Mouse (Mus musculus): ENCODE data around the gene Cela3a.
"Not testable (repeated sequence)": the region's sequence is repeated elsewhere in the genome, so short reads cannot be mapped to it uniquely, and the experiment has no call there.

The Cela3a gene

DNA sequence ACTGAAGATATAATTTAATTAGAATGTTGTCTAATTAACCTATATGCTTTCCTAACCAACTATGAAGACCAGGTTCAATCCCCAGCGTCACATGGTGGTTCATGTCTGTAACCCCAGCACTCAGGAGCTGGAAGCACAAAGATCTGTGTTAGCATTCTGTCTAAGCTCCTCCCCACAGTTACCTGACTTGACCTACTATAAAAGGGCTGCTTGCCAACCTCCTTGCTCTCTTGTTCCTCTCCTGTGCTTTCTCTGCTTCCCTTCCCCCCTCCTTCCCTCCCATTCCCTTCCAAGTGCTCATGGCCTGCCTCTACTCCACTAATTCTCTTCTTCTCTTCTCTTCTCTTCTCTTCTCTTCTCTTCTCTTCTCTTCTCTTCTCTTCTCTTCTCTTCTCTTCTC, 5.3 kb upstream of the Cela3a start:
- DNase-seq (ENCODE audit: low spot score): no peak

DNA sequence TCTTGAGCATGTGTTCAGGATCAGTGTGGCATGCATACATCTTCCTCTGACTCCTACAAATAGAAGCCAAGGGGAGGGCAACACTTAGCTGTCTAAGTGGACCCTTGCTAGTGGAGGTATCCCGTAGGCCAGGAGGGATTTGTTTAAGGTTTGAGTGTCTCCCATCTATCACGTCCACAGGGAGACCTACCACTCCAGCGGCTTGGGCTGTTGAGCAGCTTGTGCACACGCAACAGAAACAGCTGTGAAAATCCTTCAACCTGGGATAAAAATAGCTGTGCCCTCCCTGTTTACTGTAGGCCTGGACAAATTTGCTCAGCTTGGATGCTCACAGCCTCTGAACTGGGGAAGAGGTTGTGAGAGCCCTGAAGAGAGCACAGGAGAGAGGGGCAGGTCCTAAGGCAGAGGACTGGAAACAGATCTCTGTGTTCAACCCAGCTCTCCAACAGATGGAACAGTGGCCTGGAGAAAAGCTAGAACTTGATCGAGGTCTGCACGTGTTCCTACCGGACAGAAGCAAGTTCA, 2.7 kb upstream of the Cela3a start:
- not testable (repeated sequence) for DNase-seq (ENCODE audit: low spot score)

DNA sequence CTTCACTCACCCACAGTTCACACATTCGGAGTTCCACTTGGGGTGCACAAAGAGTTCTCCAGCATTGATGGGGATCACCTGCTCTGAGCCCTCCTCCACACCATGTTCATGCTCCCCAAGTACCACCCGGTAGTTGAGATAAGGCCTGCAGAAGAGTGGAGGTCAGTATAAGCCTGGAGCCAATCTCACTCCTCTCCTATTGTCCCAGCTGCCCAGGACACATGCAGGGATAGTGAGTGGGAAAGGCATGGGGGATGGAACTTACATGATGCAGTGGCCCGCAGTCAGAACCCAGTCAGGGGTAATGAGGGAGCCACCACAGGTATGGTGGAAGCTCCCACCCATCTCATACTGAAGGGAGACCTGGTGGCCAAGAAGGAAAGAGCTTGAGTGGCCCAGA, 4.0 kb downstream of the Cela3a start:
- no peak for DNase-seq (ENCODE audit: low spot score)

DNA sequence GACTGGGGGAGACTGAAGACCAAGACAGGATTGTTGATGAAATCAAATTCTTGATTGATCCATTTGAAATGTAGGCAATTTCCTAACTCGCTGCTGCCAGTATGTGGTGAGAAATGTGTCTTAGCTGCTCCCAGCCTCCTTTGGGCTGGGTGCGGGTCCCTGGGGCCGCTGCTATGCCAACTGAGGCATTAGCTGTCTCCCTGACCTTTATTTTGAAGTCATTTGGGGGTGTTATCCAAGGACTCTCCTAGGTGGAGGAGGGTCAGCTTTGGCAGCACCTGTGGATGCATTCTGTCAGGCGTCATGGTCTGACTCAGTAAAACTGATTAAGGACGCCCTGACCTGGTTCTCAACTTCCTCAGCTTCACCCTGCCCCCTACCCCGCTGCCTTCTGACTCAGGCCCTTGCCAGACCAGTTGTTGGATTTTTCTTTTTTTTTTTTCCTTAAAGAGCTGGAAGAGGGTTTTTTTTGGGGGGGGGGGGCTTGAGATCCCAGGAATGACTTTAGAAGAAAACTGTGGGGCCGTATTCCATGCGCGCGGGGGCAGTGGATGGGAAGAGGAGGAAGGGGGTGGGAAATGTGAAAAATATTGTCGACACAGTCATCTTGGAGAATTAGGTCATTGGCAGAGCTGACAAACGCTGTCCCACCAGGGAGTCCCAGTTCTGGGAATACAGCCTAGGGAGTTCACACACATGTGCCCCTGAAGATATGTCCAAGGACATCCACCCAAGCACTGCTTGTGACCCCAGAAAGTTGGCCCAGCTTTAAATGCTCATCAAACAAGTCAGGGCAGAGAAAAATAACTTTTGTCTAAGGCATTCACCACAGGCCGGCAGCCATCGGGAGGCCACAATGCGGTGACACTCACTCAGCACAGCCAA, 12.7 kb downstream of the Cela3a start:
- peak; percentile 80 for DNase-seq (ENCODE audit: low spot score)

DNA sequence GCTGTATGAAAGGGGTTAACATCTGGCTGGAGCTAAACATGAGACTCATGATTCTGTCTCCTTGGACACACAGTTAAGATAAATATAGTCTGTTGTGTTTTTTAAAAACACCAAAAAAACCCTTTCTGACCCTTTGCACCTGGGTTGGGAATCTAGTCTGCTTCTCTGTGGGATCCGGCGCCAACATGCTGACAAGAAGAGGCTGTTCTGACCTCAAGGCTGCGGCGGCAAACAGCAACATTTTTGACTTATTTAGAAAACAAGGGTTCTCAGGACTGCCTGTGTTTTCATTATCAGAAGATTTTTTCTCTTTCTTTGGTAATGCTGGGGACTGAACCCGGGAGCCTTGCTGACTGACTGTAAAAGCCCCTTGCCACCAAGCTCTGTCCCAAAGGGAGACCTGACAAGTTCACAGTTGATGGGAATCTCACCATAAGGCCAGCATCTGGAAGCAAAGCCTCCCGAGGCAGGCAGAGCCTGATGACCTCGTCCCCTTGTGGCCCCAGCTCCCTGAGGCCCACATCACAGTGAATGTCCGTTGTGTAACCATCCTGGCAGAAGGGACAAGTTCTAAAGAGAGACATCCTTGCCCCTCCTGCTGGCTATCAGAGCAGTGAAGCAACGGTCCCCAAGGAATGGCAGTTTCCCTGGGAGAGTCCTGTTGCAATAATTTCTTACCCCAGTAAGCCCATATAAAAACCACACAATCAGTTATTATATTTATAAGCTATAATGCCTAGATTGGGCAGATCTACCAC, 16.0 kb downstream of the Cela3a start:
- no peak for DNase-seq (ENCODE audit: low spot score)

DNA sequence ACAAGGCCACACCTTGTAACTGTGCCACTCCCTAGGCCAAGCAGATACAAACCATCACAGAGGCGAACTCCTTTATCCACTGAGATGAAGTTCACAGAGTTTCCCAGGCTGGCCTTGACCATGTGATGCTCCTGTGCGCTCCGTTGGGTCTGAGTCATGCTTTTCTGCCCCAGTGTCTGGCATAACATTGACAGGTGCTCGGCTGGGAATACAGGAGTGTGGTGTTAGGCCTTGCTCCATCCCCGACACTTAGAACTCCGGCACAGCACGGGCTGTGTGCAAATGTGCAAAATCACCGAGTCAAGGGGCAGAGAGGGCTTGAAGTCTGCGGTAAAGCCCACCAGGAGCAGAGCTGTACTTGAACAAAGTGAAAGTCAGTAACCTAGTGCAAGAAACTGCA, 16.7 kb downstream of the Cela3a start:
- no peak for DNase-seq (ENCODE audit: low spot score)

DNA sequence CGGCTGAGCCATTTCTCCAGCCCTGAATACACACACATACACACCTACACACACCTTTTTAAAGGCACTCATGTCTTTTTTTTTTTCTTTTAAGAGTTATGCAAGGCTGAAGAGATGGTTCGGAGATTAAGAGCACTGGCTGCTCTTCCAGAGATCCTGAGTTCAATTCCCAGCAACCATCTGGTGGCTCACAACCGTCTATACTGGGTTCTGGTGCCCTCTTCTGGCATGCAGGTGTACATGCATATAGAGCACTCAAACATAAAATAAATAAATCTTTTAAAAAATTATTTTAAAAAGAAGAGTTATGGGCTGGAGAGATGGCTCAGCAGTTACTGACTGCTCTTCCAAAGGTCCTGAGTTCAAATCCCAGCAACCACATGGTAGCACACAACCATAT, 18.3 kb downstream of the Cela3a start:
- DNase-seq (ENCODE audit: low spot score): no peak

DNA sequence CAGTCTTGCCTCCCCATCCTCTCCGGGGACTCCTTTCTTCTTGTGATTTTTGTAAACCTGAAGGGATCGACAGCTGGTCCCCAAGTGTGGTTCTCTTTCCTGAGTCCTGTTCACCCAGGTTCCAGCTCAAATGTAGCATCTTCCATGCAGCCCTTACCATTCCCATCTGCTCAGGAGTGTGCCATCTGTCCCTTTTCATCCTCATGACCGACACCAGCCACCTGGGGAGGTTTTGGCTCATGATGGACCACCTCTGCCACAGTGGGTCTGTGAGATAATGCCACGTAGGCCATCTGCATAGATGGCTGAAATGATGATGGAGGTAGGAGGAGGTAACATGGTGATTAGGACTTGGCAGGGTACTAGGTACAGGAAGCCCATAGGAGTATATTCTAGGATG, 19.4 kb downstream of the Cela3a start:
- no peak for DNase-seq (ENCODE audit: low spot score)

DNA sequence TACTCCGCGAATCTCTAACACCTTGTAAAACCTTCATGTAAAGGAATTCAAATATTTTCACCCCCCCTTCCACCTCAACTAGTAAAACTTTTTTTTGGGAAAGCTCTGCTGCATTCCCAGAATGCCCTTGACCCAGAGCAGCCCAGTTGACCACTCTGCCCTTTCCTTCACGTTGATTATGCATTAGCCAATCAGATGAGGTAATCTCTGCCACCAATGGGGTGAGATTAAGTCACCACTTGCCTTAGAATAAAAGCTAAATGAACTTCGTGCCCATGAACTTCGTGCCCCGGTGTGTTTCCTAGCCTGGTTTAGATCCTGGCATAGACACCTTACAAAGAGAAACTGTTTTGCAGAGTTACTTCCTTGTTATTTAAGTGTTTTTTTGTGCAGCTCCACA, 20.6 kb downstream of the Cela3a start:
- DNase-seq (ENCODE audit: low spot score): peak; percentile 63

DNA sequence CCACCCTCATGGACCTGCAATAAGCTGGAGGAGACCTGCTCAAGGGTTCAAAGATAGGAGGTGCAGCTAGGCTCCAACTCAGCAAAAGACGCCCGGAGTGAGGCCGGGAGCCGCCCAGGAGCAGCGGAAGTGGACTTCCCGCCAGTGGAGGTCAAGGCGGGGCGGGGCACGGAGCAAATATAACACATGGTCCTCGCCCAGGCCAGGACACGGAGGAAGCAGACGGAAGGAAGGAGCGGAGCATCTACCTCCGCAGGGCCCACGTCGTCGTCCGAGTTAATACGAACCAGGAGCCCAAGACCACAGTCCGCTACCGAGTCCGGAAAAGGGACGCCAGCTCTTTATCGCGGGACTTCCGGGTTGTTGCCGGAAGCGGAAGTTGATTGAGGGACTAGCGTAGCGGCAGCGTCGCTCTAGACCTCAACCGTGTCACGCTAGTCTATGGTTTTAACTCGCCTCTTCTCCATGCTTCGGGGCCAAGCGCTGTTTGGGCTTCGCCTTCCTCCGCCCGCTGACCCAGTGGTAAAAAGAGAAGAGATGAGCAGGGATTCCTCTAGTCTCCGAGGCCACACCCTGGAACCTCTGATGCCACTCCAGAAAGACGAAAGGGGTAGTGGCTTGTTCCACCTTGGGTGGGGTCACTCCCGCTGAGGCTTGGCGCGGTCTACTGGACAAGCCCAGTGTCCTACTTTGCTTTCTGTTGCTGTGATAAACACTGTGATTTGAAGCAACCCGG, 21.4 kb downstream of the Cela3a start:
- peak; percentile 95 for DNase-seq (ENCODE audit: low spot score)

DNA sequence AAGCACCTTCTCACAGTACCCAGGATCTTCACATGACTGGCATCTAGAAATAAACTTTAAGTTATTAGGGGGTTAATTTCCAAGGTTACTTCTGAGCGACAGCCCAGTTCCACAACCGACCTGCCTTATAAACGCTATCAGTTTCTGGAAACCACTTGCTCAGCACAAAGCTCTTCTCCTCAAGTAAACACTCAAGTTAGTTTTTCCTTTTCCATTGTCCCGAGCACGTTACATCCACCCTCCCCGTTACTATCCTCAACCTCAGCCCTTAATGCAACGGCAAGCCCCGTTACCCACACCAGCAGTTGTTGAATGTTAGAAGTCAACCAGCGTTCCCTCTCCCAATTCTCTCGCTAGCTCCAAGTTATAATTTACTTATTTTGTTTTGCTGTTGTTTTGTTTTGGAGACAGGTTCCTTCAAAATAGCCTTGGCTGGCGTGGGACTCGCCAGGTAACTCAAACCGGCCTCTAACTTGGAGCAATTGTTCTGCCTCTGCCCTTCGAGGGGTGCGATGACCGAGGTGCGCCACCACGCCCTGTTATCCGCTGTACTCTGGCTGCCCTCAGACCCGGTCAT, 22.0 kb downstream of the Cela3a start:
- DNase-seq (ENCODE audit: low spot score): no peak

DNA sequence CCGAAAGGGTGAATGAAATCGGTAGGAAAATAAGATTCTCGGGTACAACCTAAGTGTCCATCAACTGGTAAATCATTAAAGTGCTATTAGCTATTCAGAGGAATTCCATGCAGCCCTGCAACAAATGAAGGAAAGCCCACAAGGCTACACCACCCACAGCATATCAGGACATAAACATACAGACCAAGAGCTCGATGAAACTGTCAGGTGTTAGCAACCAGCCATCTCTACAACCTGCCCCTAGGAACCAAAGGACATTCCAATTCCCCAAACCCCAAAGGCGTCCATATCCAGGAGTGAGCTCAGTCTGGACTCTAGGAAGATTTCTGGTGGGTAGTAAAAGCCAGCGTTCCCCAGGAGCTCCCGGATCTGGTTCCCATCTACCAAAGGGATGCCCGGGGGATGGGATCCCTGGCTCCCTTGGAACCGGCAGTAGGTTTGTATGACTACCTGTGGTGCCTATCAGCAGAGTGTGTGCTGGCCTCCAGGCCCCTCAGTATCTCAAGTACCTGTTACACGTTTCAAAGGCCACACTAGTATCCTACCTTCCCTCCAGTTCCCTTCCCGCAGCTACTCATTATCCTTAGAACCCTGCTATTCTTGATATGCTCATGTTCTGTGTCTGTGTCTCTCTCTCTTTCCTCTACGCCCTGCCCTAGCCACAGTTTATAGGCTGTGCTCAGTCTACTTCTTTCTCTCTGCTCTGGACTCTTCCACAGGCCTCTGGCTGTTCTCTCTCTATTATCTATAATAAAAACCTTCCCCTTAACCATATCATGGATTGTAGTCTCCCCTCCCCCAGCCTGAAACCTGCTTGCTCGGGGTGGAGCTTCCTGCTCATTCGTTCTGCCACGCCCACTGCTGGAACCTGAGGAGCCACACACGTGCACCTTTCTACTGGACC, 28.6 kb downstream of the Cela3a start:
- DNase-seq (ENCODE audit: low spot score): peak; percentile 9

DNA sequence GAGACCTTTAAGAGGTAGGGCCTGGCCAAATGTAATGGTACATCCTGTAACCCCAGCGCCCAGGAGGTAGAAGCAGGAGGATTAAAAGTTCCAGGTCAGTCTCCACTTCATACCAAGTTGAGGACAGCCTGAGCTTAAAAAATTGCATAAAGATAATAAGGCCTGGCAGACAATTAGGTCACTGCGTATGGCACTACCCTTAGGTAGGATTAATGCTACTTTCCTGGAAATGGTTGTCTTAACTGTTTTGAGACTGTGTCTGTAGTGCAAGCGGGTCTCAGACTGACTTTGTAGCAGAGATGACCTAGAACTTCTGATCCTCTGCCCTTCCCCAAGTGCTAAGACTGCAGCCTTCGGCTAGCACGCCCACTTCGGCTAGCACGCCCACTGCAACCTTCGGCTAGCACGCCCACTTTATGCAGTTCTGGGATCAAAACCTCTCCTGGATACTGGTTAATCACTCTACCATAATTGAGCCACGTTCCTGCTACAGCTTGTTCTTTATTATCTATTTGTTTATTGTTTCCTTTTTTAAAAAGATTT, 29.8 kb downstream of the Cela3a start:
- DNase-seq (ENCODE audit: low spot score): no peak

DNA sequence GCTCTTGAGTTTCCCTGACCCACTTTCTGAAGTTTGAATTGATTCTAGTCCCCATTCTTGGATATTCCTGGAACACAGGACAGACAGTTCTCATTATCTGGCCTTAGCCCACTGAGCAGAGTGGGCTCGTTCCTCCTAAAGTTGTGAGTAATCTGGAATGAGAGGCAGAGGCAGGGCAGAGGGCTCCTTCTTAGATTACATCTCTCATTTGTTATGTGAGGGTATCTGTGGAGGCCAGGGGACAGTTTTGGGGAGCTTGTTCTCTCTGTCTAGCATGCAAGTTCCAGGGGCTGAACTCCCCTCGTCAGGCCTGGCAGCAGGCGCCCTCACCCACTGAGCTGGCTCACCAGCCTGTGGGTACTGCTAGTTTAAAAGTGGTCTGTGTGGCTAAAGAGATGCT, 30.5 kb downstream of the Cela3a start:
- DNase-seq (ENCODE audit: low spot score): no peak

DNA sequence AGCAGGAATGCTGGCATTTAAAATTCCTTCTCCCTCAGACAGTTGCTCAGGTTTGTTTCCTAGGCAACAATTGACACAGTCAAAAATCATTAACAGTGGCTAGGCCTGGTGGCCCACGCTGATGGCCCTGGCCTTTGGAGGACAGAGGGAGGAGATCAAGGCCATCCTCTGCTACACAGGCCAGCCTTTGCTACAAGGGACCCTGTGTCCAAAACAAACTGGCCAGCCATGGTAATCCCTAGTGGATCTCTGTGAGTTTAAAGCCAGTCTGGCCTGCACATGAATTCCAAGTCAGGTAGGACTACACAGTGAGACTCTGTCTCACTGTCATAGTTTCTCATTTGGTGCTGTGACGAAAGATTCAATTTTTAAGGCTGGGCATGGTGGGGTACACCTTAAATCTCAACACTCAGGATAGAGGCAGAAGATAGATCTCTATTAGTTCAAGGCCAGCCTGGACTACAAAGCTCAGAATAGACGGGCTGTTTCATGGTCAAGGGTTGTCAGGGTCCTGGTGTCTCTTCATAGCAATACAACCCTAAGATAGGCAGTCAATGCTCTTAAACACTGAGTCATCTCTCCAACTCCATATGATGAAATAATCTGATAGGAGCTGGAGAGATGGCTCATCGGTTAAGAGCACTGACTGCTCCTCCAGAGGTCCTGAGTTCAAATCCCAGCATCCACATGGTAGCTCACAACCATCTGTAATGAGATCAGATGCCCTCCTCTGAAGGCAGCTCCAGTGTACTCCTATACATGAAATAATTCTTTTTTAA, 31.9 kb downstream of the Cela3a start:
- no peak for DNase-seq (ENCODE audit: low spot score)

DNA sequence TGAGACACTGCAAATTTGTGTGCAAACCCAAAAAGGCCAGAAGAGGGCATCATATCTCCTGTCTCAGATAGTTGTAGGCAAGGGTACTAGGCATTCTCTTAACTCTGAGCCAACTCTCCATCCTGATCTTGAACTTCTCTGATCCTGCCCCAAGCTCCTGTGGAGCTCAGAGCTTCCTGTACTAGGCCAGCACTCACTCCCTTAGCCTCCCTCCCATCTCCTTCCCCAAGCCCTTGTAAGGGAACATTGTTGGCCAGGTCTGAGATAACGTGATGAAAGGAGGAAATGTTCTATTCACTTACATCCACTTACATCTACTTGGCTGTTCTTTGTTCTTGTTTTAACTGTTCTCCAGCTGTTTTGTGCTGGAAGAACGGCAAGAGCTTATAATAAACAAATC, 32.8 kb downstream of the Cela3a start:
- no peak for DNase-seq (ENCODE audit: low spot score)

DNA sequence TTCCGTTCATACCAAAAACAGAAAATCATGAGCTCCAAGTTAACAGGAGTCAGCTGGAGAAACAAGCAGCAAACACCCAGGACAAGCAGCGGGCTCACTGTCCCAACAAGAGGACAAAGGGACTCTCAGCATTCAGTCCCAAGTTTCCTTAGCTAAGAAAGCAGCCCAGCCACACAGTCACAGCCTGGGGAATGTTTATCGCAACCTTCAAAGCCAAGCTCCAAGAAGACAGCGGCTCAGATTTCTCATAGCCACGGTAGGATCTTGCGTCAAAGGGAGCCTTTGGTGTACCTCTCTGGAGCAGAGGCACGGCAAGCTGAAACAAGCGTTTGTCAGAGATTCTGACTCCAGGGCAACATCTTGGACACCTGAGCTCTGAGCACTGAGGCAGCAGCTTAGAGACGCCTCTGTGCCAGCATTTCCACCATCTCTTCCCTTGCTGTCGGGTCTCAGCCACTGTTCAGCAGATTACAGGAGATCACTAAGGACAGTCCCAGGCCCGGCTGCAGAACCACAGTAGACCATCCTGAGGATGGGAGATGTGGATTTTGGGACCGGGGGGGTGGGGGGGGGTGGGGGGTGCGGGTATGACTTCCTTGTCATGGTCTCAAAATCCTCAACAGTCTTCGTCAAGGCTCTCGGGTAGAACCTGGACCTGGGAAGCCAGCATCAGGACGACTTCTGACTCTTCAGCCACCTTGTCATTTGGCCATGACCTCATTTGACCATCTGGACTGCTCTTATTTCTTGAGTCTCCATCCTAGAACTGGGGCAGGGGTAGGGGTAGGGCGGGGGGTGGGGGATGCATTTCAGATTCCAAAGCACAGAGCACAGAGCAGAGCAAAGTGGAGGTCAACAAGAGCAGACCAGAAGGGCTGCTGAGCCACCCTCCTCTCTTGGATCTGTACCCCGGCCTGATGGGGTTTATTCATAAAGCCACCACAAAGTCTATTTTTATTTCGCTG, 34.0 kb downstream of the Cela3a start:
- DNase-seq (ENCODE audit: low spot score): no peak

DNA sequence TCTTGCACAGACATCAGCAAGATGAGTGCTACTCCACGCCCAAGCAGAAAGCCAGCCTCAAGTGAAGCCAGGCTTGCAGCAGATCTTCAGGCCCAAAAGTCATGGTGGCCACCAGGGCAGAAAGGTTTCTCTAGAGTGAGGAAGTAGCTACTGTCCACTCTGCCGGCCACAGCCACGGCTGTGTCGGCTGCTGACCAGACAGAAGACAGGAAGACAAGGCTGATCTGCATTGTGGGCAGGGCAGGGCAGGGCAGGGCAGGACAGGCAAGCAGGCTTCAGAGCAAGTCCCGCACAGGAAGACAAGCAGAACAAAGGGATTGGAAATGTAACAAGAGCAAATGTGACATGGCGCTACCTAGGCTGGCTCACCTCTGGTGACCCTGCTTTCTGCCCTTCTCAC, 35.9 kb downstream of the Cela3a start:
- no peak for DNase-seq (ENCODE audit: low spot score)

All from MN1 (cell line).